Mouse (Mus musculus): ENCODE results near the gene Mapre1. TPM values are rescaled to one million over a fixed set of nuclear protein-coding genes. Genes with fewer than 3 reads are reported as not detected.
A peak's percentile ranks its signal among the peaks of the same experiment; 100 is the strongest.

The Mapre1 gene
- polyA plus RNA-seq, 2 experiments = 14.3 to 116 TPM

- Histone ChIP-seq H3K9ac (replicated peaks) (no peak overlapping the region), H3K27me3 (ENCODE audit: control insufficient read depth, insufficient read depth, low read length) (no peaks in the 10 kb centered on the region), H3K27ac (no peak overlapping the region), H3K4me2 (ENCODE audit: low read depth) (no peak overlapping the region), H3K4me1 (replicated peaks; ENCODE audit: control insufficient read depth in 2 of 2, insufficient read depth in 2 of 2, low read length in 1 of 2) (no peaks in the 10 kb centered on the region), H3K4me3 (ENCODE audit: insufficient read depth in 1 of 2, low read depth in 2 of 2, low read length in 2 of 2) (no peak overlapping the region), H3K9me3 (ENCODE audit: control insufficient read depth, low read length) (no peaks in the 10 kb centered on the region), H3K36me3 (replicated peaks; ENCODE audit: control insufficient read depth, insufficient read depth, low read depth) (peaks cover 10% of the 10 kb centered on the region)
- ATAC-seq (ENCODE audit: insufficient read depth) (no peak), DNase-seq (ENCODE audit: low read depth in 3 of 3, low spot score in 3 of 3) (no peak)
- TF ChIP-seq CTCF (IDR thresholded peaks at IDR 0.05; ENCODE audit: low read depth) = no peak
- TF ChIP-seq EP300 (IDR thresholded peaks at IDR 0.05; ENCODE audit: low read depth) = no peak
- WGBS (ENCODE audit: insufficient replicate concordance) = 84% methylated on average over 4 of the region's 4 CpGs
Measured at GRCm38 (mm10) chr2:153772950-153773349, 31.9 kb downstream of the Mapre1 start.

- TF ChIP-seq EP300 (IDR thresholded peaks at IDR 0.05; ENCODE audit: low read depth) (no peak), CTCF (IDR thresholded peaks at IDR 0.05; ENCODE audit: low read depth) (no peak)
- no peaks in the 10 kb centered on the region for H3K9me3 ChIP-seq (ENCODE audit: control insufficient read depth, low read length)
- peaks cover 6 to 11% of the 10 kb centered on the region in 2 experiments for H3K4me1 ChIP-seq (replicated peaks; ENCODE audit: control insufficient read depth in 2 of 2, insufficient read depth in 2 of 2, low read length in 1 of 2)
- DNase-seq (ENCODE audit: low read depth in 3 of 3, low spot score in 3 of 3) (no peak), ATAC-seq (ENCODE audit: insufficient read depth) (no peak)
- no peak overlapping the region for H3K9ac ChIP-seq (replicated peaks)
- H3K4me2 ChIP-seq (ENCODE audit: low read depth) = no peak overlapping the region
- WGBS (ENCODE audit: insufficient replicate concordance) = 82% methylated on average over 4 of the region's 4 CpGs
- H3K27ac ChIP-seq = no peak overlapping the region
- no peaks in the 10 kb centered on the region for H3K27me3 ChIP-seq (ENCODE audit: control insufficient read depth, insufficient read depth, low read length)
- no peaks in the 10 kb centered on the region; the same call in 1 of the 2 replicates for H3K36me3 ChIP-seq (replicated peaks; ENCODE audit: control insufficient read depth, insufficient read depth, low read depth)
- H3K4me3 ChIP-seq (ENCODE audit: insufficient read depth in 1 of 2, low read depth in 2 of 2, low read length in 2 of 2) = no peak overlapping the region
Measured at GRCm38 (mm10) chr2:153775472-153775871, 34.4 kb downstream of the Mapre1 start.

GRCm38 (mm10) chr2:153778638-153779362 is 37.7 kb downstream of the Mapre1 start:
- ATAC-seq (ENCODE audit: insufficient read depth) (peak; percentile 89), DNase-seq (ENCODE audit: low read depth in 3 of 3, low spot score in 3 of 3) (peak; percentile 56 to 58 (median 56))
- peaks cover 17 to 32% of the 10 kb centered on the region in 2 experiments for H3K4me1 ChIP-seq (replicated peaks; ENCODE audit: control insufficient read depth in 2 of 2, insufficient read depth in 2 of 2, low read length in 1 of 2)
- no peaks in the 10 kb centered on the region for H3K27me3 ChIP-seq (ENCODE audit: control insufficient read depth, insufficient read depth, low read length)
- H3K27ac ChIP-seq = peak overlapping the region; percentile 27; the same call in 1 of the 2 replicates
- H3K9ac ChIP-seq (replicated peaks) = peak overlapping the region; percentile 61
- H3K4me3 ChIP-seq (ENCODE audit: insufficient read depth in 1 of 2, low read depth in 2 of 2, low read length in 2 of 2) = peak overlapping the region; percentile 52 to 53
- WGBS (ENCODE audit: insufficient replicate concordance) = 10% methylated on average over 24 of the region's 24 CpGs
- H3K9me3 ChIP-seq (ENCODE audit: control insufficient read depth, low read length) = no peaks in the 10 kb centered on the region
- TF ChIP-seq EP300 (IDR thresholded peaks at IDR 0.05; ENCODE audit: low read depth) = no peak
- no peak for TF ChIP-seq CTCF (IDR thresholded peaks at IDR 0.05; ENCODE audit: low read depth)
- peak overlapping the region; percentile 95 for H3K4me2 ChIP-seq (ENCODE audit: low read depth)
- no peaks in the 10 kb centered on the region for H3K36me3 ChIP-seq (replicated peaks; ENCODE audit: control insufficient read depth, insufficient read depth, low read depth)

GRCm38 (mm10) chr2:153779394-153779981 is 38.4 kb downstream of the Mapre1 start, which contains the start of gene Efcab8:
Gene Efcab8, plus strand, starts transcription at chr2:153779931.
- H3K27ac ChIP-seq = peak within 1 kb of the TSS; percentile 27; the same call in 1 of the 2 replicates
- 15% methylated on average over 12 of the region's 12 CpGs for WGBS (ENCODE audit: insufficient replicate concordance)
- H3K9me3 ChIP-seq (ENCODE audit: control insufficient read depth, low read length) = no peaks in the 10 kb centered on the region
- peak within 1 kb of the TSS; percentile 95 for H3K4me2 ChIP-seq (ENCODE audit: low read depth)
- peak within 1 kb of the TSS; percentile 52 to 53 for H3K4me3 ChIP-seq (ENCODE audit: insufficient read depth in 1 of 2, low read depth in 2 of 2, low read length in 2 of 2)
- H3K4me1 ChIP-seq (replicated peaks; ENCODE audit: control insufficient read depth in 2 of 2, insufficient read depth in 2 of 2, low read length in 1 of 2) = peaks cover 17 to 32% of the 10 kb centered on the region in 2 experiments
- H3K36me3 ChIP-seq (replicated peaks; ENCODE audit: control insufficient read depth, insufficient read depth, low read depth) = no peaks in the 10 kb centered on the region
- TF ChIP-seq EP300 (IDR thresholded peaks at IDR 0.05; ENCODE audit: low read depth) (no peak), CTCF (IDR thresholded peaks at IDR 0.05; ENCODE audit: low read depth) (no peak)
- no peaks in the 10 kb centered on the region for H3K27me3 ChIP-seq (ENCODE audit: control insufficient read depth, insufficient read depth, low read length)
- H3K9ac ChIP-seq (replicated peaks) = peak within 1 kb of the TSS; percentile 61
- DNase-seq (ENCODE audit: low read depth in 3 of 3, low spot score in 3 of 3) = no peak
- peak; percentile 63 for ATAC-seq (ENCODE audit: insufficient read depth)

GRCm38 (mm10) chr2:153781181-153781580 is 40.1 kb downstream of the Mapre1 start:
- Histone ChIP-seq H3K36me3 (replicated peaks; ENCODE audit: control insufficient read depth, insufficient read depth, low read depth) (no peaks in the 10 kb centered on the region), H3K9me3 (ENCODE audit: control insufficient read depth, low read length) (no peaks in the 10 kb centered on the region), H3K4me1 (replicated peaks; ENCODE audit: control insufficient read depth in 2 of 2, insufficient read depth in 2 of 2, low read length in 1 of 2) (peaks cover 17 to 32% of the 10 kb centered on the region in 2 experiments), H3K4me3 (ENCODE audit: insufficient read depth in 1 of 2, low read depth in 2 of 2, low read length in 2 of 2) (no peak overlapping the region), H3K27ac (no peak overlapping the region), H3K9ac (replicated peaks) (no peak overlapping the region), H3K4me2 (ENCODE audit: low read depth) (no peak overlapping the region), H3K27me3 (ENCODE audit: control insufficient read depth, insufficient read depth, low read length) (no peaks in the 10 kb centered on the region)
- TF ChIP-seq CTCF (IDR thresholded peaks at IDR 0.05; ENCODE audit: low read depth) (no peak), EP300 (IDR thresholded peaks at IDR 0.05; ENCODE audit: low read depth) (no peak)
- peak in 1 of 3 experiments; percentile 9 for DNase-seq (ENCODE audit: low read depth in 3 of 3, low spot score in 3 of 3)
- 49% methylated on average over 4 of the region's 4 CpGs for WGBS (ENCODE audit: insufficient replicate concordance)
- no peak for ATAC-seq (ENCODE audit: insufficient read depth)

Measured in liver, embryonic 14.5 days (tissue).